Mouse (Mus musculus): ENCODE data around the gene Pcgf3. TPM values are rescaled to one million over a fixed set of nuclear protein-coding genes. Genes with fewer than 3 reads are reported as not detected.

Gene Pcgf3
- total RNA-seq (2017) = 10.9 to 18.0 TPM (median 12.9 TPM) in 3 replicates

- ATAC-seq (replicated peaks; ENCODE audit: insufficient number of reproducible peaks, low FRiP score, low TSS enrichment, poor library complexity, severe bottlenecking) = peak; percentile 94
Observed at GRCm38 (mm10) chr5:108461082-108462065, at the start of gene Pcgf3. Gene Pcgf3 (plus strand): TSS chr5:108461232.

GRCm38 (mm10) chr5:108414711-108415110 lies 46.3 kb upstream of the Pcgf3 start:
- ATAC-seq (replicated peaks; ENCODE audit: insufficient number of reproducible peaks, low FRiP score, low TSS enrichment, poor library complexity, severe bottlenecking) = no peak

- no peak for ATAC-seq (replicated peaks; ENCODE audit: insufficient number of reproducible peaks, low FRiP score, low TSS enrichment, poor library complexity, severe bottlenecking)
Observed at GRCm38 (mm10) chr5:108422741-108423140, 38.3 kb upstream of the Pcgf3 start.

GRCm38 (mm10) chr5:108423427-108423826 lies 37.6 kb upstream of the Pcgf3 start:
- no peak for ATAC-seq (replicated peaks; ENCODE audit: insufficient number of reproducible peaks, low FRiP score, low TSS enrichment, poor library complexity, severe bottlenecking)

GRCm38 (mm10) chr5:108427186-108427585 lies 33.8 kb upstream of the Pcgf3 start:
- ATAC-seq (replicated peaks; ENCODE audit: insufficient number of reproducible peaks, low FRiP score, low TSS enrichment, poor library complexity, severe bottlenecking) = peak; percentile 61

GRCm38 (mm10) chr5:108431196-108431595 lies 29.8 kb upstream of the Pcgf3 start:
- ATAC-seq (replicated peaks; ENCODE audit: insufficient number of reproducible peaks, low FRiP score, low TSS enrichment, poor library complexity, severe bottlenecking) = no peak

GRCm38 (mm10) chr5:108433804-108434587 lies 27.0 kb upstream of the Pcgf3 start, which contains the start of gene Atp5k:
Gene Atp5k (minus strand): TSS chr5:108434448.
- peak; percentile 97 for ATAC-seq (replicated peaks; ENCODE audit: insufficient number of reproducible peaks, low FRiP score, low TSS enrichment, poor library complexity, severe bottlenecking)

- no peak for ATAC-seq (replicated peaks; ENCODE audit: insufficient number of reproducible peaks, low FRiP score, low TSS enrichment, poor library complexity, severe bottlenecking)
Observed at GRCm38 (mm10) chr5:108436101-108436500, 24.9 kb upstream of the Pcgf3 start.

- peak; percentile 80 for ATAC-seq (replicated peaks; ENCODE audit: insufficient number of reproducible peaks, low FRiP score, low TSS enrichment, poor library complexity, severe bottlenecking)
Observed at GRCm38 (mm10) chr5:108446973-108447372, 14.1 kb upstream of the Pcgf3 start.

- no peak for ATAC-seq (replicated peaks; ENCODE audit: insufficient number of reproducible peaks, low FRiP score, low TSS enrichment, poor library complexity, severe bottlenecking)
Observed at GRCm38 (mm10) chr5:108447857-108448256, 13.2 kb upstream of the Pcgf3 start.

- ATAC-seq (replicated peaks; ENCODE audit: insufficient number of reproducible peaks, low FRiP score, low TSS enrichment, poor library complexity, severe bottlenecking) = peak; percentile 34; the same call in 1 of the 2 replicates
Observed at GRCm38 (mm10) chr5:108448785-108449668, 12.0 kb upstream of the Pcgf3 start, which contains the start of gene Mfsd7a. Gene Mfsd7a (minus strand): TSS chr5:108448891.

- no peak for ATAC-seq (replicated peaks; ENCODE audit: insufficient number of reproducible peaks, low FRiP score, low TSS enrichment, poor library complexity, severe bottlenecking)
Observed at GRCm38 (mm10) chr5:108450837-108451540, 10.0 kb upstream of the Pcgf3 start.

- ATAC-seq (replicated peaks; ENCODE audit: insufficient number of reproducible peaks, low FRiP score, low TSS enrichment, poor library complexity, severe bottlenecking) = no peak
Observed at GRCm38 (mm10) chr5:108451611-108452010, 9.4 kb upstream of the Pcgf3 start.

GRCm38 (mm10) chr5:108452422-108452821 lies 8.6 kb upstream of the Pcgf3 start:
- no peak for ATAC-seq (replicated peaks; ENCODE audit: insufficient number of reproducible peaks, low FRiP score, low TSS enrichment, poor library complexity, severe bottlenecking)

GRCm38 (mm10) chr5:108454094-108454493 lies 6.9 kb upstream of the Pcgf3 start:
- ATAC-seq (replicated peaks; ENCODE audit: insufficient number of reproducible peaks, low FRiP score, low TSS enrichment, poor library complexity, severe bottlenecking) = no peak

GRCm38 (mm10) chr5:108458706-108459105 lies 2.3 kb upstream of the Pcgf3 start:
- ATAC-seq (replicated peaks; ENCODE audit: insufficient number of reproducible peaks, low FRiP score, low TSS enrichment, poor library complexity, severe bottlenecking) = no peak

- ATAC-seq (replicated peaks; ENCODE audit: insufficient number of reproducible peaks, low FRiP score, low TSS enrichment, poor library complexity, severe bottlenecking) = no peak
Observed at GRCm38 (mm10) chr5:108460461-108460860, 571 bp upstream of the Pcgf3 start.

GRCm38 (mm10) chr5:108462446-108462845 lies 1.4 kb downstream of the Pcgf3 start:
- ATAC-seq (replicated peaks; ENCODE audit: insufficient number of reproducible peaks, low FRiP score, low TSS enrichment, poor library complexity, severe bottlenecking) = no peak
